In genomic region chr12:39302213-39302591, GRCm38 (mm10) we compare ENCODE assay signal across 27 mouse cellular contexts.
A peak's percentile ranks its signal among the peaks of the same experiment; 100 is the strongest.
DNase-seq lines count a peak whose midpoint lies in the region; ATAC-seq and TF ChIP-seq lines count a peak whose summit lies in the region.
"Had no signal": no experiment of that assay in that cellular context is flagged by ENCODE, and none has a peak within 500 bp of the region (broad histone marks: within the 10 kb centered on the region; RNA-seq: fewer than 3 reads in every experiment).

No protein-coding gene starts in this region.

- H3K27me3 ChIP-seq in hindbrain, embryonic 16.5 days (replicated peaks; ENCODE audit: control insufficient read depth, insufficient read depth, low read length) = no peaks in the 10 kb centered on the region
- H3K27me3 ChIP-seq in hindbrain, embryonic 11.5 days (ENCODE audit: control insufficient read depth, insufficient read depth, low read length) = no peaks in the 10 kb centered on the region
- no peaks in the 10 kb centered on the region for H3K27me3 ChIP-seq in midbrain, postnatal 0 days (ENCODE audit: insufficient read depth, low read length)
- H3K27me3 ChIP-seq in midbrain, embryonic 11.5 days (ENCODE audit: control insufficient read depth, insufficient read depth, low read length) = no peaks in the 10 kb centered on the region
- H3K27me3 ChIP-seq in forebrain, embryonic 14.5 days (replicated peaks; ENCODE audit: control insufficient read depth, insufficient read depth, low read length) = no peaks in the 10 kb centered on the region
- no peaks in the 10 kb centered on the region for H3K27me3 ChIP-seq in forebrain, postnatal 0 days (ENCODE audit: insufficient read depth, low read length)
- H3K27me3 ChIP-seq in intestine, postnatal 0 days (replicated peaks; ENCODE audit: control insufficient read depth, insufficient read depth, low read length) = no peaks in the 10 kb centered on the region
- H3K27me3 ChIP-seq: kidney, embryonic 15.5 days; limb, embryonic 13.5 days had no signal

- no peak for TF ChIP-seq CTCF in midbrain, postnatal 0 days (IDR thresholded peaks at IDR 0.05)
- no peak for TF ChIP-seq CTCF in forebrain, postnatal 0 days (IDR thresholded peaks at IDR 0.05; ENCODE audit: low read depth)
- no peak for TF ChIP-seq CTCF in intestine, postnatal 0 days (IDR thresholded peaks at IDR 0.05; ENCODE audit: low read depth)

- H3K4me3 ChIP-seq in hindbrain, embryonic 16.5 days (ENCODE audit: low read length) = no peak overlapping the region
- H3K4me3 ChIP-seq in hindbrain, embryonic 11.5 days (ENCODE audit: low read depth, low read length) = no peak overlapping the region
- H3K4me3 ChIP-seq in midbrain, postnatal 0 days (ENCODE audit: low read depth, low read length) = no peak overlapping the region
- H3K4me3 ChIP-seq in midbrain, embryonic 11.5 days (ENCODE audit: low read depth, low read length) = no peak overlapping the region
- H3K4me3 ChIP-seq in forebrain, embryonic 14.5 days (ENCODE audit: low read depth, low read length) = no peak overlapping the region
- H3K4me3 ChIP-seq in forebrain, postnatal 0 days (ENCODE audit: low read depth, low read length) = no peak overlapping the region
- no peak overlapping the region for H3K4me3 ChIP-seq in intestine, postnatal 0 days (ENCODE audit: low read depth, low read length)
- H3K4me3 ChIP-seq: gastrocnemius, adult 2 months; kidney, embryonic 15.5 days; left cerebral cortex, adult 2 months; limb, embryonic 13.5 days; midbrain, embryonic 10.5 days had no signal

- H3K4me2 ChIP-seq in hindbrain, embryonic 16.5 days (ENCODE audit: low read length) = no peak overlapping the region
- no peak overlapping the region for H3K4me2 ChIP-seq in hindbrain, embryonic 11.5 days (replicated peaks; ENCODE audit: low read depth, low read length)
- no peak overlapping the region for H3K4me2 ChIP-seq in midbrain, postnatal 0 days (ENCODE audit: low read depth, low read length, poor library complexity, severe bottlenecking)
- no peak overlapping the region for H3K4me2 ChIP-seq in midbrain, embryonic 11.5 days
- no peak overlapping the region for H3K4me2 ChIP-seq in forebrain, embryonic 14.5 days (ENCODE audit: low read length)
- no peak overlapping the region for H3K4me2 ChIP-seq in forebrain, postnatal 0 days (ENCODE audit: low read depth)
- H3K4me2 ChIP-seq in intestine, postnatal 0 days (replicated peaks; ENCODE audit: low read depth) = no peak overlapping the region
- H3K4me2 ChIP-seq: heart, embryonic 11.5 days; kidney, embryonic 15.5 days; liver, embryonic 11.5 days had no signal

- no peak for DNase-seq in hindbrain, embryonic 11.5 days (ENCODE audit: low spot score)
- DNase-seq in midbrain, postnatal 0 days (ENCODE audit: low spot score) = peak; percentile 50
- no peak for DNase-seq in midbrain, embryonic 11.5 days (ENCODE audit: low spot score, missing footprints)
- peak; percentile 65 for DNase-seq in forebrain, embryonic 14.5 days (ENCODE audit: low spot score)
- peak; percentile 49 for DNase-seq in forebrain, postnatal 0 days
- DNase-seq: adrenal gland, adult 2 months; adrenal gland, postnatal 36 days; B cell, adult 2 months; cerebellum, adult 2 months; cerebellum, postnatal 25 days; gastrocnemius, adult 2 months; gastrocnemius, postnatal 36 days; heart, adult 18-20 months; heart, postnatal 36 days; kidney, adult 18-20 months; kidney, postnatal 25 days; thymus, postnatal 4 days had no signal

- no peak overlapping the region for H3K9ac ChIP-seq in hindbrain, embryonic 16.5 days (ENCODE audit: low read depth, low read length)
- no peak overlapping the region for H3K9ac ChIP-seq in hindbrain, embryonic 11.5 days (ENCODE audit: low read depth, low read length)
- no peak overlapping the region for H3K9ac ChIP-seq in midbrain, postnatal 0 days (replicated peaks; ENCODE audit: low read length, poor library complexity, severe bottlenecking)
- H3K9ac ChIP-seq in midbrain, embryonic 11.5 days (ENCODE audit: low read length) = no peak overlapping the region
- no peak overlapping the region for H3K9ac ChIP-seq in forebrain, embryonic 14.5 days (ENCODE audit: low read length)
- H3K9ac ChIP-seq in forebrain, postnatal 0 days = no peak overlapping the region
- no peak overlapping the region for H3K9ac ChIP-seq in intestine, postnatal 0 days (ENCODE audit: low read depth, low read length)
- H3K9ac ChIP-seq: kidney, embryonic 15.5 days; limb, embryonic 13.5 days had no signal

- H3K9me3 ChIP-seq in hindbrain, embryonic 16.5 days (ENCODE audit: control insufficient read depth, low read length) = no peaks in the 10 kb centered on the region
- H3K9me3 ChIP-seq in hindbrain, embryonic 11.5 days (ENCODE audit: control insufficient read depth, low read length) = no peaks in the 10 kb centered on the region
- H3K9me3 ChIP-seq in midbrain, postnatal 0 days (ENCODE audit: low read length) = no peaks in the 10 kb centered on the region
- H3K9me3 ChIP-seq in midbrain, embryonic 11.5 days (ENCODE audit: control insufficient read depth, low read length) = no peaks in the 10 kb centered on the region
- H3K9me3 ChIP-seq in forebrain, embryonic 14.5 days (replicated peaks; ENCODE audit: control insufficient read depth, low read length) = no peaks in the 10 kb centered on the region
- no peaks in the 10 kb centered on the region for H3K9me3 ChIP-seq in forebrain, postnatal 0 days (ENCODE audit: low read length)
- no peaks in the 10 kb centered on the region for H3K9me3 ChIP-seq in intestine, postnatal 0 days (ENCODE audit: control insufficient read depth)
- H3K9me3 ChIP-seq: kidney, embryonic 15.5 days; limb, embryonic 13.5 days; midbrain, embryonic 10.5 days had no signal

- no peak overlapping the region for H3K27ac ChIP-seq in hindbrain, embryonic 16.5 days (ENCODE audit: low read depth, low read length)
- H3K27ac ChIP-seq in hindbrain, embryonic 11.5 days (ENCODE audit: low read depth, low read length) = no peak overlapping the region
- no peak overlapping the region for H3K27ac ChIP-seq in midbrain, postnatal 0 days (ENCODE audit: low read depth, low read length)
- no peak overlapping the region for H3K27ac ChIP-seq in midbrain, embryonic 11.5 days (ENCODE audit: low read depth, low read length)
- H3K27ac ChIP-seq in forebrain, embryonic 14.5 days (ENCODE audit: low read depth, low read length) = peak overlapping the region; percentile 45; the same call in 1 of the 2 replicates
- H3K27ac ChIP-seq in forebrain, postnatal 0 days (ENCODE audit: low read depth, low read length) = 0 out of 2 replicates have a peak overlapping the region, but pooled peaks have one; percentile 22
- H3K27ac ChIP-seq in intestine, postnatal 0 days (ENCODE audit: low read depth, low read length) = no peak overlapping the region
- H3K27ac ChIP-seq: gastrocnemius, adult 2 months; kidney, embryonic 15.5 days; left cerebral cortex, adult 2 months; limb, embryonic 13.5 days; midbrain, embryonic 10.5 days had no signal

- 48% methylated on average over 2 of the region's 2 CpGs for WGBS in hindbrain, embryonic 16.5 days
- 67% methylated on average over 2 of the region's 2 CpGs for WGBS in hindbrain, embryonic 11.5 days
- WGBS in midbrain, postnatal 0 days = 58% methylated on average over 2 of the region's 2 CpGs
- WGBS in midbrain, embryonic 11.5 days = 73% methylated on average over 2 of the region's 2 CpGs
- WGBS in forebrain, embryonic 14.5 days = 25% methylated on average over 2 of the region's 2 CpGs
- WGBS in forebrain, postnatal 0 days = 22% methylated on average over 2 of the region's 2 CpGs
- WGBS in intestine, postnatal 0 days = 52% methylated on average over 2 of the region's 2 CpGs

- no peaks in the 10 kb centered on the region for H3K36me3 ChIP-seq in hindbrain, embryonic 16.5 days (ENCODE audit: control insufficient read depth, insufficient read depth, low read length)
- H3K36me3 ChIP-seq in hindbrain, embryonic 11.5 days (ENCODE audit: control insufficient read depth, insufficient read depth, low read length) = no peaks in the 10 kb centered on the region
- no peaks in the 10 kb centered on the region for H3K36me3 ChIP-seq in midbrain, postnatal 0 days (ENCODE audit: insufficient read depth, low read length)
- H3K36me3 ChIP-seq in midbrain, embryonic 11.5 days (ENCODE audit: control insufficient read depth, insufficient read depth, low read length) = no peaks in the 10 kb centered on the region
- no peaks in the 10 kb centered on the region for H3K36me3 ChIP-seq in forebrain, embryonic 14.5 days (ENCODE audit: control insufficient read depth, insufficient read depth, low read length)
- H3K36me3 ChIP-seq in forebrain, postnatal 0 days (ENCODE audit: insufficient read depth) = no peaks in the 10 kb centered on the region
- no peaks in the 10 kb centered on the region for H3K36me3 ChIP-seq in intestine, postnatal 0 days (ENCODE audit: control insufficient read depth, insufficient read depth)
- H3K36me3 ChIP-seq: kidney, embryonic 15.5 days; limb, embryonic 13.5 days; midbrain, embryonic 10.5 days had no signal

- peak; percentile 70 for ATAC-seq in hindbrain, embryonic 16.5 days
- no peak for ATAC-seq in hindbrain, embryonic 11.5 days (ENCODE audit: low FRiP score)
- ATAC-seq in midbrain, postnatal 0 days (ENCODE audit: low FRiP score) = no peak
- no peak for ATAC-seq in midbrain, embryonic 11.5 days (ENCODE audit: low FRiP score)
- ATAC-seq in forebrain, embryonic 14.5 days = peak; percentile 30
- peak; percentile 67; the same call in 1 of the 2 replicates for ATAC-seq in forebrain, postnatal 0 days
- ATAC-seq in intestine, postnatal 0 days = no peak
- ATAC-seq: activated CD4-positive, CD25-positive, alpha-beta regulatory T cell, adult 4 months; inflammation-experienced regulatory T-cells, adult 6 months had no signal

- peaks cover 6% of the 10 kb centered on the region for H3K4me1 ChIP-seq in hindbrain, embryonic 16.5 days (ENCODE audit: control insufficient read depth, insufficient read depth, low read depth, low read length)
- H3K4me1 ChIP-seq in hindbrain, embryonic 11.5 days (replicated peaks; ENCODE audit: control insufficient read depth, insufficient read depth, low read length) = no peaks in the 10 kb centered on the region
- H3K4me1 ChIP-seq in midbrain, postnatal 0 days (ENCODE audit: insufficient read depth, low read length) = no peaks in the 10 kb centered on the region
- H3K4me1 ChIP-seq in midbrain, embryonic 11.5 days (ENCODE audit: control insufficient read depth, insufficient read depth, low read length) = no peaks in the 10 kb centered on the region
- peaks cover 11% of the 10 kb centered on the region for H3K4me1 ChIP-seq in forebrain, embryonic 14.5 days (ENCODE audit: control insufficient read depth, insufficient read depth, low read length)
- H3K4me1 ChIP-seq in forebrain, postnatal 0 days (ENCODE audit: insufficient read depth) = peaks cover 8% of the 10 kb centered on the region; the same call in 1 of the 2 replicates
- no peaks in the 10 kb centered on the region for H3K4me1 ChIP-seq in intestine, postnatal 0 days (replicated peaks; ENCODE audit: control insufficient read depth, insufficient read depth, low read length)
- H3K4me1 ChIP-seq: kidney, embryonic 15.5 days; midbrain, embryonic 10.5 days had no signal

Comparison
In these comparisons a context has a peak if more than half of its experiments do, and no peak if none do; other contexts are left out.
1. ATAC-seq: peak in hindbrain, embryonic 16.5 days (single experiment), forebrain, embryonic 14.5 days (single experiment) and forebrain, postnatal 0 days (single experiment); none in hindbrain, embryonic 11.5 days (single experiment), midbrain, postnatal 0 days (single experiment), midbrain, embryonic 11.5 days (single experiment) and intestine, postnatal 0 days (single experiment).
2. DNase-seq: peak in midbrain, postnatal 0 days (single experiment), forebrain, embryonic 14.5 days (single experiment) and forebrain, postnatal 0 days (single experiment); none in hindbrain, embryonic 11.5 days (single experiment) and midbrain, embryonic 11.5 days (single experiment).
3. H3K27ac ChIP-seq: peak in forebrain, embryonic 14.5 days (single experiment) and forebrain, postnatal 0 days (single experiment); none in hindbrain, embryonic 16.5 days (single experiment), hindbrain, embryonic 11.5 days (single experiment), midbrain, postnatal 0 days (single experiment), midbrain, embryonic 11.5 days (single experiment) and intestine, postnatal 0 days (single experiment).